Mouse (Mus musculus) lung, adult 18-20 months (tissue): ENCODE results near the gene Pop5.

Experiments used
- DNase-seq, 2 experiments: peaks; one replicate each; pipeline ENCODE4 v3.0.0; 2022; ENCODE audit warnings: mixed read lengths in 2 of 2

Pop5 gene

DNA sequence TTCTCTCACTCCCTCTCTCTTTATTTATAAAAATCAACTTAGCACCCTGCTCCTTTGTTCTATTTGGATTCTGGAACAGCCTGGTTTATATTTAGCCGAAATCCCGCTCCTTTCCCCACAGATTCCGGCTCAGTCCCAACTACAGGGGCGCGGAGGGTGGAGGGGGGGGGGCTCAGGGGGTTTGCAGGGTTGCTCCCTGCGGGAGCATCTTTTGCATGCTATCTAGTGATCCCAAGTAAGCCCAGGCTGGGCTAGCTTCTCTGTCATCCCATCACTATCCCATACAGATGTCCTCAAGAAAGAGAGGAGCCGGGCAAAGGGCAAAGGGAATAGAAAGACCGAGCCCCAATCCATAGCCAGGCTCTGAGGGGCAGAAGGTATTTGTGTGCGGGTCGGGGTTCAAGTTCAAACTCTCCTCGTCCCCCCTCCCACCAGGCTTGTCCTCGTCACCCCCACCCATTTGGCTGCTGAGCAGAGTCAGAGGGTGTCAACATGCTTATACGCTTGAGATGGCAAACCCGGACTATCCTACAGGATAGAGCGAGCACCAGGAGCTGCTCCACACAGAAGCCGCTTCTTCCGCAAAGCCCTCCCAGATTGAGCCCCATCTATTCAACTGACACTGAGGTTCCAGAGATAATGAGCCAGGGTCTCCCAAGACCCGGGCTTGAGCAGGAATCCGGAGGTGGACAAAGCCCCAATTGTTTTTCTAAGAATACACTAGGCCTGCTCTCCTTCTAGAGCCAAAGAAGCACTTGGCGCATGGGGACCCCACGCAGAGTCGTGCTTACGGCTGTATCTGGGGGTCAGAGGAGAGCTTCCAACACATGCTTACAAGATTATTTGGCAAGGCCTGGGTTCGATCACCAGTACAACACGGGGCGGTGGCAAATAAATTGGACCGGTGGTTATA lies 20.1 kb upstream of the Pop5 start:
- DNase-seq: no peak

DNA sequence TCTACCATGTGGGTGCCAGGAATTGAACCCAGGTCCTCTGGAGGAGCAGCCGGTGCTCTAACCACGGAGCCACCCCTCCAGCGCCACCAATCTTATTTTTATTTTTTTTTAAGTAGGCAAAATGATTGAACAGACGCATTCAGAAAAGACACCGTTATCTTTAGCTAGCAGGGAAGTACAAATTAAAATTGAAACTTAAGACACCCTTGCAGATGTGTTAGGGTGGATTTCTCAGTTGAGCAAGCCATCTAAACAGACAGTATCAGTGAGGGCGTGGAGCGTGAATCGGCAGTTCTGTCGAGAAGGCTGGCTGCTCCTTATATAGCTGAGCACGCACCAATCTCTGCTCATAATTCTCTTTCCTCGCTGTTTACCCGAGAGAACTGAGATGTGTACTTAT lies 17.6 kb upstream of the Pop5 start:
- no peak for DNase-seq

DNA sequence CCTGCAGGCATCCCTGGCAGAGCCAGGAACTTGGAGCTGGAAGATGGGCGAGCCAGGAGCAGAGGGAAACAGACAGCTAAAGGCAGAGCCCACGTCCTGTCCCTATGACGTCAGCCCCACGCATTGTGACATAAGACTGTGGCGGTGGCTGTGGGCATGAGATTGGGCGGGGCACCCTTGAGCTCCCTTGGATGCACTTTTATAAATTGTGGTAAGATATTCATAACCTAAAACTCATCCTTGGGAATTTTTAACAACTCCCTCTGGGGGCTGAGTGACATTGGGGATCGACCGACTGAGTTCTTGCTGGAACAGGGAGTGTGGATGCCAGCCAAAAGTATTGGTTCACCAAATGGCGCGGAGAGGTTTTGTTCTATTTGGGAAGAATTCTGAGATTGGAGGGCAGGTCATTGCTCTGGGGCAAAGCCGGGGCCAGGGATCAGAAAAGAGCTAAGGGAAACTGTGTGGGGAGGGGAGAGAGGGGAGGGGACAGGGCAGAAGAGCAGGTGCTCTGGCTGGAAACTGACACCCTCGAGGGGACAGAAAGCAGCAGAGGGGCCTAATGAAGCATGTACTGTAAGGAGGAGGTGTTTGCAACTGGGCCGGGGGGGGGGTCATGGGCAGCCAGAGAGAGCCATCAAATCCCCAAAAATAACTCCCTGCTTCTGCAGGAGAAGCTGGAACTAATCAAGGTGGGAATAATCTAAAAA lies 14.6 kb upstream of the Pop5 start:
- DNase-seq: no peak

DNA sequence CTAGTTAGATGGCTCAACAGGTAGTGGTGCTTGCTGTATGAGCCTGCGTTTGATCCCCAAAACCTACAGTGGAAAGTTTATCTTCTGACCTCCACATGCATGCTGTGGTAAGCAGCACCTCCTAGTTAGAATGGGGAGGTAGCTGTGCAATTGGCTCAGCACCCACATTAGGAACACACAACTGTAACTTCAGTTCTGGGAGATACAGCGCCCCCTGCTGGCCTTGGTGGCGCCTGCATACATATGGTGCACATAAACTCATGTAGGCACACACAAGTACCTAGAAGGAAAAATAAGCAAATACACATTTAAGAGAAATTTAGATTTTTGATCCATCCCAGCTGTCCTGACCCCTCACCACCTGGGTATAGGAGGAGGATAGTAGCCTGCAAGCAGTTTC lies 13.2 kb upstream of the Pop5 start:
- DNase-seq: no peak

DNA sequence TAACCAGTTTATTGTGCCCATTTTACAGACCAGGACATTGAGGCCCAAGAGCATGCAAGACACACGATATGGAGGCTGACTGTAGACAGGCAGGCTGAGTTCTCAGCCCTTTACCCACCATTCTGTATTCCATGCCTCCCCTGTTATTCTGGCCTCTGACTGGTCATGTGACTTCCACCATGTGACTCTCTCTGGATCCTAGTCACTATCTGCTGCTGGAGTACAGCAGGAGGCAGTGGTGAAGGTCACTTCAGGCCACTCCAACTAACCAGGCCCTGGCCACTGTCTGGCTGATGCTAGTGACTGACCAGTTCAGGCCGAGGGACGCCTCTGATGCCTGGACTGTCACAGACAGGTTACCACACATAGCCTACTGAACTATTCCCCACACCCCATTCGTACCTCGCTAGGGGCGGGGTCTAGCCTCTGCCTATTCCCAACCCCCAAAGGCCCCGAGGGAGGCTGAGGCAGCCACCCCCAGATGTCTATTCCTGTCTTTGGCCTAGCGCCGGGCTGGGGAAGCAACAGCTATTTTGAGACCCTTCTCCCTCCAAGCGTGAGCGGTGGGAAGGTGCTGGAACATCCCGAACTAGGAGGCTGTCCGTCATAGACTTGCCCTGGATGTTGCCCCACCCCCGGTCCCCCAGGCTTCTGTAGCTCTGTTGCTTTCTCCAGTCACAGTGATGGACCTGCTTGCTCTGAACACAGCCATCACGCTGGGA lies 4.6 kb upstream of the Pop5 start:
- no peak for DNase-seq

DNA sequence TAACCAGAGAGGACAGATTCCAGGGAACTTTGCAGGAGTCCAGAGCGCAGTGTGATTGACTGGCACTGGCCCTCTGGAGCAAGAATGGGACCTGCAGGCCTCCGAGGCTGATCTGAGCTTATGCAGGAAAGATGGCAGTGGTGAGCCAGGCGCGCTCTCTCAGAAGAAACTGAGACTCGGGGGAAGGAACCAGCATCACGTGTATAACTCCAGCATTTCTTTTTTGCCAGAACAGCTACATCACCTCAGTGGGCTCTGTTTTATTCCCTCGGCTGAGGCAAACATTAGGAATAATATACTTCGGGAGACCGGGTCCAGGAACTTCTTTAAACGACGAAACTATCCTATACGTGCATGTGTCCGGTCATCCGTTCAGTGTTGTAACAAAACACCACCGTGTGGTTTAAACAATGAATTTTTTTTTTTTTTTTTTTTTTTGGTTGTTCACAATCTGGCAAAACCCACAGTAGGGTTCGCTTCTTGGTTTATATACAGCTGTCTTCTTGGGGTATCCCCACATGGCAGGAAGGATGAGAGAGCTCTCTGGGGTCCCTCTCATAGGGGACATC lies 4.0 kb upstream of the Pop5 start:
- DNase-seq: no peak

DNA sequence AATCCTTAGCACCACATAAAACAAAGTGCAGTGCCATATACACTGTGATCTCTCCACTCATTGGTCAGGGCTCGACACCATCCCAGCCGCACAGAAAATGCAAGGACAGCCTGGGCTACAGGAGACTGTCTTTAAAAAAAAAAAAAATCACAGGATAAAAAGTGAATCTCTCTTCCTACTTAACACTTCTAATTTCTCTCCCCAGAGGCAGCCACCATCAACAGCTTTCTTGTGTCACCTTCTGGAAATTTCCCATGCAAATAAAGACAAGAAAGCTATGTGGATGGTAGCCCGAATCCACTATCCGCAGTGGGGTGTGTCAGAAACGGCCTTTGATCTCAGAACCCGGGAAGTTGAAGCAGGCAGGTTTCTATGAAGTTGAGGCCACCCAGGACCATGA lies 3.1 kb upstream of the Pop5 start:
- no peak for DNase-seq

DNA sequence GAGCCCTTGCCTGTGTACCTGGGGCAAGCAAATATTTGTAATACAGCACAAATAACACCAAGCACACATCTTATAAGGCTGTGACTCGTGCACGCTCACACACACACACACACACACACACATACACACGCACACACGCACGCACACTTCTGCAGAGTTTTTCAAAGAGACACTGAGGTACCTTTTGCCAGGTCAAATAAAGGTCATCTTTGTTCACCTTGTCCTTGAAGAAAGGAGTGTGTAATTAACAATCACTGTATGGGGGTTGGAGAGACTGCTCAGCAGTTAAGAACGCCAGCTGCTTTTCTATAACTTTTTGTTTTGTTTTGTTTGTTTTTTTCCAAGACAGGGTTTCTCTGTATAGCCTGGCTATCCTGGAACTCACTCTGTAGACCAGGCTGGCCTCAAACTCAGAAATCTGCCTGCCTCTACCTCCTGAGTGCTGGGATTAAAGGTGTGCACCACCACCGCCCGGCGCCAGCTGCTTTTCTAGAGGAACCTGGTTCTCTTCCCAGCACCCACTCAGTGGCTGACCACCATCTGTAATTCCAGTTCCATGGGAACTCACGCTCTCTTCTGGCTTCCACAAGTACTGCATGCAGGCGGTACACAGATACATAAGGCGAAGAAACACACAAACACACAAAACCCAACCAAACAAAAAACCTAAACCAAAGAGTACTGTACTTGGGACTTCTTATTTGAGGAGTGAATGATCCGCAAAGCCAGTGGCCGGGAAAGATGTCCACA lies 2.4 kb upstream of the Pop5 start:
- no peak for DNase-seq

DNA sequence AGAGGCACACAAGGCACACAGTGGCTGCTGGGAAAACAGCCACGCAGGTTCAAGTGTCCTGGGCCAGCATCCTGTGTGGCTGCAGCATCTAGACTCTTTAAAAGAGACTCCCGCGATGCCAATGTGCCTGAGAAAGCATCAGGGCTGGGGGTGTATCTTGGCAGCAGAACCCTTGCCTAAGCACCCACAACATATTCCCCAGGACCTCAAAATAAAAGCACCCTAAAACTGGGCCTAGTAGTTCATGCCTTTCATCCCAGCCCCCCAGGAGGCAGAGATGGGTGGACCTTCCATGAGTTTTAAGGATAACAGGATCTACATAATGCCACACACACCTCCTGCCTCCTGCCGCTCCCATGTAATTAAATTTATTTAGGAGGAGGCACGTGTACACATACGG lies 1.1 kb upstream of the Pop5 start:
- no peak for DNase-seq

DNA sequence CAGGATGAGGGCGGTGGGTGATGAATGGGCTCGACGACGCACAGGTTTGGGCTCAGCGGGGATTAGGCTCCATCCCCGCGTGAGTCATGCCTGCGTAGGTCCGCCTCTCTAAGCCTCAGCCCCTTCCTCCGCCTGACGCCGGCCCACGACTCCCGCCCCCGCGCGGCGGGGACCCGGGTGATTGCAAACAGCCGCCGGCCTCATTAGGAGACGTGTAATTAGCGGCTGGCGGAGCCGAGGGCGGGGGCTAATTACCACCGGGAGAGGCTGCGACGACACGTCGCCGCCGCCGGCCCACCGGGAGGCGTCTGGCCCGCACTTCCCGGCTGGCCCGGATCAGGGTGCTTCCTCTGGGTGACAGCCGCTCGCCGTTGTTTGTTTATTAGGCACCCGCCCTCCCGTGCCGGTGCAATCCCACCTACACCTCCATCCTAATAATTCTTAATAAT lies 289 bp upstream of the Pop5 start:
- DNase-seq: peak; percentile 64 to 65

DNA sequence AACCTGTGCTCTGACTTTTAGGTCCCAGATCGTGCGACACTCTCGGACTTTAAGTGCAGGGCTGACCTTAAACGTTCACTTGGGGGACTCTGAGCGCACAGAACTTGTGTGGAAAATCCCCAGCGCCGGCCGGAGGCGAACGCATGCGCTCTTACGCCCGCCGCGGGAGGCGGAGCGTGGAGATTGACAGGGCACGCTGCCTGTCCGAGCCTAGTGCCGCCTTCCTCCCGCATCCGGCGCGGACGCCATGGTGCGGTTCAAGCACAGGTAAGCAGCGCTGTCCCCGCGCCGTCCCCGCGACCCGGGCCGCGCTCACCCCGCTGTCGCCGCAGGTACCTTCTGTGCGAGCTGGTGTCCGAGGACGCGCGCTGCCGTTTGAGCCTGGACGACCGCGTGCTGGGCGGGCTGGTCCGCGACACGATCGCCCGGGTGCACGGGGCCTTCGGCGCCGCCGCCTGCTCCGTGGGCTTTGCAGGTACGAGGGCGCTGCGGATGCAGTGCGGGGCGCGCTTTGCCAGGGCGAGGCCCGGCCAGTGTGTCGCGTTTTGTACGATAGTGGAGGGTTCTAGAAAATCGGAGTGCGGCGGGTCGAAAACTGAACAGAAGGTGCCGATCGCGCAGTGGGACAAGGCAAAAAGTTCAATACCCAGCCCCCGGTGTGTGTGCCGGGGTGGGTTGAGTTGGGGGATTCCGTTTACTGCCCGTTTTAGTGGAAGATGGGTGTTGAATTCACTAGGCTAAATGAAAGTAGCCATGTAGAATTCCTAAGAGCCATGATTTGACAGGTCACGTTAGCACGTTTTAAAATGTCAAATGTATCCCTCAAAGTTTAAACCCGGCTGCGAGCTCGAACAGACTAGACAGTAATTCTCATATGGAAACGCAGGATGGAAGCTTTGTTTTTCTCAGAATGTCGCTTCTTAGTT lies 2.4 kb downstream of the Pop5 start:
- DNase-seq: peak; percentile 94 to 95

DNA sequence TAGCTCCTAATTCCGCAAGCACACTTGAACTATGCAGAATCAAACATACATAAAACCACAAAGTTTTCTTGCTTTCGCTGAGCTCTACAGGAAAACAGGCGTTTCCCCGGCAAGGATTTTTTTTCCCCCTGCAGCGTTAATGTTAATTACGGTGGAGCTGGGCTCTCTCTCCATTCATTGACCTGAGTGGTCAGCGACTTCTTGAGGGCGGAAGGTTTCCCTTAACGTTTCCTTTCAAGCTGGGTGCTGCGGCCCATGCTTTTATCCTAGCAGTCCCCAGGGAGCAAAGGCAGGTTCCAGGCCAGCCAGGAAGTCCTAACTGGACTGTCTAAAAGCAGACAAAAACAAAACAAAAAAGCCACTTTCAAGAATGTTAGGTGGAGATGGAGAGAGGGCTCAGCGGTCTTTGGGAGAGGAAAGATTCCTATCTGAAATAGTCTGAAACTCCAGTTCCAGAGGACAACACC lies 3.1 kb downstream of the Pop5 start:
- DNase-seq: peak in 1 of 2 experiments; percentile 9

DNA sequence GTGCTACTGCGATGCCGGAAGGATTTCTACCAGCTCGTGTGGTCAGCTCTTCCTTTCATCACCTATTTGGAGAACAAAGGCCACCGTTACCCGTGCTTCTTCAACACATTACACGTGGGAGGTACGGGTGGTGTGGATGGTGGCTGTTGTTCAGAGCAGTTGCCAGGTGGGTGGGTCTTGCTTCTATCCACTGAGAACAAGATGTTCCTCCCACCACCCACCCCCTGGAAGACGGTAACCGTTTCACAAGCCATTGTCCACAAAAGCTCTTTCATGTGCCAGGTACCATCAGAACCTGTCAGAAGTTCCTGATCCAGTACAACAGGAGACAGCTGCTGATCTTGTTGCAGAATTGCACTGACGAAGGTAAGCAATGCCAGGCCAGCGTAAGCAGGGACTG lies 4.6 kb downstream of the Pop5 start:
- no peak for DNase-seq

DNA sequence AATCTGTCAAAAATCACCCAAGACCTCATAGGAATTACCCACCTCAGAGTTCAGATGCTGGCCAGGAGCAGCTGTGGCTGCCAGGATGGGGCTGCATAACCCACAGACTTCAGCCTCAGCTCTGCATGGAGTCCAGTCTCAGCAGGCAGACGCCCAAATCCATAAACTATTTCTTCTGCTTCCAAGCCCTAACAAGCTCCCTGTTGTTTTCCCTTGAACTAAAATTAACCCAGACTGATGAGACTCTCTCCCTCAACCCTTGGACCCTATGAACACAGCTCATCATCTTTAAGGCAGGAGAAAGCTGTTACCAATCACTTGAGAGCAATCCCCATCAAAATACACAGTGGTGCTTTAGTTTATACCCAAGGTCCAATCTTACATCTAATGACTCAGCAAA lies 19.8 kb downstream of the Pop5 start:
- DNase-seq: no peak

DNA sequence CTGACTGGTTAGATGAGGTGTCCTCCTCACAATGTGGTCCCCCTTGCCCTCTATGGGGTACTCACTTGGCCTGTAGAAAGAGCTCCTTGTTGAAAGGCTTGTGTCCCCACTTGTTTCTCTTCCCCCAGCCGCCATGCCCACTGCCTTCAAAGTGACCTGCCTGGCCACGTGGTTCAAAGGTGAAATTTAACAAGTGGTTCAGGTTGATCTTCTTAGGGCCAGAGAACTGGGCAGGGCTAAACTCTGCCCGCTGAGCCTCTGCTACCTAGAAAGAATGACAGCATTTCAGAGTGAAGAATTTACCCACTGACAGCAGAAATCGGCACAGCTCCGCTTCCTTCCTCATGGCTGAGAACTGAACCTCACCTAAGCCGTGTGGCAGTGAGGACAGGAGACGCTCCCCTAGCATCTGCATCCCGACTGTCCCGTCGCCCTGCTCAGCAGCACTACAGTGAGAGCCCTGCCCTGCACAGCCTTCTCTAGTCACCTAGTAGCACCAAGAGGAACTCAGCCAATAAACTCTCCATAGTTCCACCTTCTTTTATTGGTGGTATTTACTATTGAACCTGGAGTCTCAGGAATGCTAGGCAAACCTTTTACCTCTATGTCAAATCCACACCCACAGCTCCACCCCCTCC lies 21.4 kb downstream of the Pop5 start:
- DNase-seq: no peak

DNA sequence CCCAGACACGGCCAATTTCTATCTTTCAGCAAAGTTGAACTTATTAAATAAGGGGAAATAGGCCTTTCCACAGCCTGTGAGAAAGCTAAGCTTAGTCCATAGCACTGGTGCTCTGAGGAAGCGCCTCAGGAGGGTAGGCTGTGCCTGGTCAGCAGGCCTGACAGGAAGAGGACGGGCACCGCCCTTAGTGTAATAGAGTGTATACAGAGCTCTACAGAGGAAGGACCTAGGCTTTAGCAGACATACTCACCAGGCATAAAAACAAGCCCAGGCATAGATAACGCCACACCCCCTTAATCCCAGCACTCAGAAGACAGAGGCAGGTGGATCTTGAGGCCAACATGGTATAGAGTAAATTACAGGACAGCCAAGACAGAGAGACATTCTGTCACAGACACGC lies 24.7 kb downstream of the Pop5 start:
- DNase-seq: peak in 1 of 2 experiments; percentile 19

DNA sequence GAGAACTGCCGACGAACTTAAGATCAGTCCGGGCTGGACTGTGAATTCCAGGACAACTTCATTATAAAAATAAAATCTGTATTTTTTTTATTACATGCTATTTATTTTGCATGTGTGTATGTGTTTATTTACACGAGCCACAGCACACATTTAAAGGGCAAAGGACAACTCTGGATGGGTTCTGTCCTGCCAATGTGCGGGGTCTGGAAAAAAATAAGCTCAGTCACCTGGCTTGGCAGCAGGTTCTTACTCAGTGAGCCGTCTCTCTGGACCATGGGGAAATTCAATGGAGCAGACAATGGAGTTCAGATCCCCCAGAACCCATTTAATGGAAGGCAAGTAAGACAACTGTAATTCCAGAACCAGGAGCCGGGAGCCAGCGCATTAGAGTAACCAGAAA lies 25.5 kb downstream of the Pop5 start:
- DNase-seq: no peak

DNA sequence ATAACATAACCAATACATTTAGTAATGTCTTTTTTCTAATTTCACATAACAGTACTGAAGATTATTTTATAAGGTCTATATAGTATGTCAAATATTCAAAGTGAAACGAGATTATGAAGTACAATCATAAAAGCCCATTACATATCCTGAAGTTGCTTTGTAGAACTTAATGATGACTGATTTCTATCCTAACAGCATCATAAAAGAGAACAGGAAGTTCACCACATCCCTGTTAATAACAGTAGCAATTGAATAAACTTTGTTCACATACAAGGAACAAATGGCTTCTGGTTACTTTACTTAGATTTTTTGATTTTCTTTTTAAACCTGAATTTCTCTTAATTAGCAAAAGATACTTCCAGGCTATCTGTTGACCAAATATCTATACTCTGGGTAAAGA lies 26.2 kb downstream of the Pop5 start:
- no peak for DNase-seq

DNA sequence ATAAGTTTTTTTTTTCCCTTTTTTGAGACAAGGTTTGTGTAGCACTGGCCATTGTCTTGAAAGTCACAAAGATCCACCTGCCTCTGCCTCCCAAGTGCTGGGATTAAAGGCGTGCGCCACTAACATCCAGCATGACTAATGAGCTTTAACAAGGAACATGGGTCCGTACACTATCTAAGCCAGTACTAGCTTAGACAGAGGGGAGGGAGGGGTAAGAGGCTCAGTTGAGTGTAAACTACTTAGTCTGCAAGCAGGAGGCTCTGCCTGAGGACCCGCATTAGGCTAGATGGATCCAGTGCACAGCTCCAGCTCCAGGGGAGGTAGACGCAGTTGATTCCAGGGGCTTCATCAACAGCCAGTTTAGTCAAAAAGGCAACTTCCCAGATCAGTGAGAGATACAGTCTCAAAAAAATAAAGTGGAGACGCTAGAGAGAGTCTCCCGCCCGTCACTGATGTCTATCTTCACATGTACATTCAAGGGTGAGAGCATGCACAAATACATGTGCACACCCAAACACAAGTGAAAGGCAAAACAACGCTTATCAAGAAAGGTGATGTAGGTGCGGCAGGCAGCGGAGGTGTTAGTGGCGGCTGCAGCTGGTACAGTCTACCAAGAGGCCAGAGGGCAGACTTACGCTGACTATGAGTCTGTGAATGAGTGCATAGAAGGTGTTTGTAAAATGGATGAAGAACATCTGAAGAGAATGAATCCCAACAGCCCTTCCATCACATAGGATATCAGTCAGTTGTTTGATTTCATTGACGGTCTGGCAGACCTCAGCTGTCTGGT lies 27.1 kb downstream of the Pop5 start:
- no peak for DNase-seq

DNA sequence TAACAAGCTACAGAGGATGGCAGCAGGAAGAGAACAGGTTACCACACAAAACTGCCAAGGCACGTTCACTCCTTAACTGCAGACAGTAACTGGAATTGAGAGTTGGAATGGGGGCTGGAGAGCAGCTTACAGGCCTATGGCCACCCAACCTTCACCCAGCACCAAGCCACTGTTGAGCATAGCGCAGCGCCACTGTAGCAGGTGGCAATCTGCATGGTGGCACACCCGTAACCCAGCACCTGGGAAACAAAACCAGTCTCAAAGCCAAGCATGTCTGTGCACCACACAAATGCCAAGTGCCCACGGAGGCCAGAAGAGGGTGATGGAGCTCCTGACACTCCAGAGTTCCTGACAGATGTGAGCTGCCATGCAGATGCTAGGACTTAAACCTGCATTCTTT lies 30.7 kb downstream of the Pop5 start:
- no peak for DNase-seq
